17 mouse cellular contexts compared by ENCODE assay signal in the genomic region with DNA sequence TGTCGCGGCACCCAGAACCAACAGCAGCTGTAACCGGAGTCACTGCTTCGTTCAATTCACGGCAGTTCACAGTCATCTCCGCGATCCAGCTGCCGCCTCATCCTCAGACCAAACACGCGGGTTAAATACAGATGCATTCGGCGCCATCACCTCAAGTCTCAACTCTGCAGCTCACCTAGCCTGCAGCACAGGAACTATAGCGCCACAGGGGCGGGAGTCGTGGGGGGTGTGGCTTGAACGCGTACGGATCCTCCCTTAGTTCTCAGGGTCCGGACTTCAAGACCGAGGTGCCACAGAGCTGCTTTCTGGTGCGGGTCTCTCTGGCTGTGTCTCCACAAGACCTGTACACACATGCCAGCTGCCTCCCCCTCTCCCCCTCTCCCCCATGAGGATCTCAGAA. TPM values are rescaled to one million over a fixed set of nuclear protein-coding genes. Genes with fewer than 3 reads are reported as not detected.
A peak's percentile ranks its signal among the peaks of the same experiment; 100 is the strongest.
DNase-seq lines count a peak whose midpoint lies in the region; ATAC-seq and TF ChIP-seq lines count a peak whose summit lies in the region.
"Had no signal": no experiment of that assay in that cellular context is flagged by ENCODE, and none has a peak within 500 bp of the region (broad histone marks: within the 10 kb centered on the region; RNA-seq: fewer than 3 reads in every experiment).

No protein-coding gene starts in this region.

- no peak for DNase-seq in kidney, adult 2 months
- peak; percentile 57 for DNase-seq in ES-CJ7 (ENCODE audit: low read depth, low spot score)
- DNase-seq in ZHBTc4 (ENCODE audit: low read depth, low spot score), result peak; percentile 83
- DNase-seq in limb, embryonic 10.5 days (ENCODE audit: low spot score), result no peak
- no peak for DNase-seq in midbrain, embryonic 14.5 days
- DNase-seq in left cerebral cortex, postnatal 10 days (ENCODE audit: extremely low spot score in 1 of 2, low spot score in 2 of 2), result no peak
- DNase-seq: adrenal gland, adult 8-10 months; cerebellum, adult 11-12 months; thymus, postnatal 25 days had no signal

- no peak overlapping the region for H3K4me3 ChIP-seq in kidney, embryonic 15.5 days (replicated peaks)
- H3K4me3 ChIP-seq in kidney, adult 2 months (ENCODE audit: insufficient read depth, low read depth, low read length), result no peak overlapping the region
- peak overlapping the region; percentile 26; the same call in 1 of the 2 replicates for H3K4me3 ChIP-seq in limb, embryonic 10.5 days
- H3K4me3 ChIP-seq in midbrain, embryonic 14.5 days (replicated peaks; ENCODE audit: low read depth, low read length), result no peak overlapping the region
- H3K4me3 ChIP-seq: forebrain, embryonic 12.5 days; hindbrain, embryonic 15.5 days; midbrain, embryonic 10.5 days; myocyte had no signal

- H3K27me3 ChIP-seq in kidney, embryonic 15.5 days, result no peaks in the 10 kb centered on the region
- no peaks in the 10 kb centered on the region for H3K27me3 ChIP-seq in kidney, adult 2 months (replicated peaks; ENCODE audit: control insufficient read depth, insufficient read depth, low read length)
- no peaks in the 10 kb centered on the region for H3K27me3 ChIP-seq in limb, embryonic 10.5 days (ENCODE audit: low read depth, poor library complexity, severe bottlenecking)
- H3K27me3 ChIP-seq in midbrain, embryonic 14.5 days (ENCODE audit: control insufficient read depth, insufficient read depth, low read length), result no peaks in the 10 kb centered on the region
- H3K27me3 ChIP-seq: forebrain, embryonic 12.5 days; hindbrain, embryonic 15.5 days had no signal

- TF ChIP-seq CTCF in kidney, adult 2 months (conservative IDR thresholded peaks at IDR 0.05; ENCODE audit: insufficient read depth, insufficient read length, low read depth, low read length), result no peak

- peak overlapping the region; percentile 5; the same call in 1 of the 2 replicates for H3K4me2 ChIP-seq in kidney, embryonic 15.5 days
- H3K4me2 ChIP-seq in midbrain, embryonic 14.5 days (ENCODE audit: low read length), result no peak overlapping the region
- H3K4me2 ChIP-seq: forebrain, embryonic 12.5 days; hindbrain, embryonic 15.5 days had no signal

- WGBS in kidney, embryonic 15.5 days, result 55% methylated on average over 21 of the region's 21 CpGs
- WGBS in kidney, adult 2 months, result 55% methylated on average over 21 of the region's 21 CpGs
- WGBS in limb, embryonic 10.5 days, result 40% methylated on average over 21 of the region's 21 CpGs
- WGBS in midbrain, embryonic 14.5 days, result 49% methylated on average over 21 of the region's 21 CpGs

- H3K9ac ChIP-seq in kidney, embryonic 15.5 days, result no peak overlapping the region
- no peak overlapping the region for H3K9ac ChIP-seq in midbrain, embryonic 14.5 days (replicated peaks; ENCODE audit: low read length)
- H3K9ac ChIP-seq: forebrain, embryonic 12.5 days; hindbrain, embryonic 15.5 days; liver, embryonic 14.5 days had no signal

- intact Hi-C loops in left cerebral cortex, postnatal 10 days (cut with DNase I), result loop anchor here (5.0 kb wide), 1 partner anchor 53 kb away; no protein-coding TSS in a partner anchor

- TF ChIP-seq POLR2A in kidney, adult 2 months (IDR thresholded peaks at IDR 0.05; ENCODE audit: low read depth, low read length), result no peak

- H3K27ac ChIP-seq in kidney, embryonic 15.5 days, result no peak overlapping the region
- H3K27ac ChIP-seq in kidney, adult 2 months (ENCODE audit: insufficient read depth, low read depth, low read length), result no peak overlapping the region
- no peak overlapping the region for H3K27ac ChIP-seq in limb, embryonic 10.5 days
- H3K27ac ChIP-seq in midbrain, embryonic 14.5 days (replicated peaks; ENCODE audit: low read depth, low read length), result no peak overlapping the region
- H3K27ac ChIP-seq: forebrain, embryonic 12.5 days; hindbrain, embryonic 15.5 days; kidney, postnatal 0 days; liver, embryonic 14.5 days; midbrain, embryonic 10.5 days had no signal

- H3K4me1 ChIP-seq in kidney, embryonic 15.5 days, result peaks cover 5% of the 10 kb centered on the region
- H3K4me1 ChIP-seq in kidney, adult 2 months (ENCODE audit: control insufficient read depth, insufficient read depth, low read length), result no peaks in the 10 kb centered on the region
- H3K4me1 ChIP-seq in limb, embryonic 10.5 days, result peaks cover 5% of the 10 kb centered on the region; the same call in 1 of the 2 replicates
- H3K4me1 ChIP-seq in midbrain, embryonic 14.5 days (ENCODE audit: control insufficient read depth, insufficient read depth, low read length), result no peaks in the 10 kb centered on the region
- H3K4me1 ChIP-seq: forebrain, embryonic 12.5 days; hindbrain, embryonic 15.5 days had no signal

- ATAC-seq in kidney, embryonic 15.5 days (replicated peaks; ENCODE audit: low FRiP score), result no peak
- ATAC-seq in midbrain, embryonic 14.5 days (ENCODE audit: low FRiP score, low TSS enrichment), result no peak
- ATAC-seq: CD4-positive, CD25-positive, alpha-beta regulatory T cell, adult 4 months had no signal

- H3K36me3 ChIP-seq in kidney, embryonic 15.5 days, result no peaks in the 10 kb centered on the region
- no peaks in the 10 kb centered on the region for H3K36me3 ChIP-seq in kidney, adult 2 months (ENCODE audit: control insufficient read depth, insufficient read depth, low read length)
- no peaks in the 10 kb centered on the region for H3K36me3 ChIP-seq in limb, embryonic 10.5 days
- H3K36me3 ChIP-seq in midbrain, embryonic 14.5 days (ENCODE audit: control insufficient read depth, insufficient read depth, low read length), result no peaks in the 10 kb centered on the region
- H3K36me3 ChIP-seq: forebrain, embryonic 12.5 days; hindbrain, embryonic 15.5 days; midbrain, embryonic 10.5 days had no signal

- H3K9me3 ChIP-seq in kidney, embryonic 15.5 days (replicated peaks), result peaks cover 7% of the 10 kb centered on the region; the same call in 1 of the 2 replicates
- H3K9me3 ChIP-seq in limb, embryonic 10.5 days (replicated peaks), result no peaks in the 10 kb centered on the region
- peaks cover 4% of the 10 kb centered on the region; the same call in 1 of the 2 replicates for H3K9me3 ChIP-seq in midbrain, embryonic 14.5 days (ENCODE audit: control insufficient read depth, low read length)
- H3K9me3 ChIP-seq: hindbrain, embryonic 15.5 days had no signal

RNA-seq across cellular contexts. Expression of a gene that starts 4.3 kb away (rescaled TPM):
- 2.5 and 3.8 TPM in 2 replicates for polyA plus RNA-seq in kidney, embryonic 15.5 days (2015; fragmentation: Nextera tagmentation; extraction: Ambion mirVana)
- polyA plus RNA-seq in kidney, adult 2 months (2012; rRNA removed), result 28.7 and 31.6 TPM in 2 replicates
- 3.6 and 4.0 TPM in 2 replicates for polyA plus RNA-seq in limb, embryonic 10.5 days (2016; fragmentation: Nextera tagmentation; extraction: Ambion mirVana)
- 3.8 and 5.8 TPM in 2 replicates for polyA plus RNA-seq in midbrain, embryonic 14.5 days (2014; fragmentation: Nextera tagmentation; extraction: Ambion mirVana)
- total RNA-seq in left cerebral cortex, postnatal 10 days (2021), result 10 to 100 TPM; 31.8 to 34.1 TPM

RNA-seq across cellular contexts. Expression of a gene that starts 26.8 kb away (rescaled TPM):
- polyA plus RNA-seq in kidney, embryonic 15.5 days (2015; fragmentation: Nextera tagmentation; extraction: Ambion mirVana), result 19.9 and 20.2 TPM in 2 replicates
- 15.8 and 16.2 TPM in 2 replicates for polyA plus RNA-seq in kidney, adult 2 months (2012; rRNA removed)
- polyA plus RNA-seq in limb, embryonic 10.5 days (2016; fragmentation: Nextera tagmentation; extraction: Ambion mirVana), result 17.9 and 19.6 TPM in 2 replicates
- 9.4 and 10.8 TPM in 2 replicates for polyA plus RNA-seq in midbrain, embryonic 14.5 days (2014; fragmentation: Nextera tagmentation; extraction: Ambion mirVana)
- total RNA-seq in left cerebral cortex, postnatal 10 days (2021), result 10 to 100 TPM in 1 of 2 experiments, 1 to 10 TPM in 1; 8.8 to 10.1 TPM

RNA-seq across cellular contexts. Expression of a gene that starts 43.7 kb away (rescaled TPM):
- polyA plus RNA-seq in kidney, embryonic 15.5 days (2015; fragmentation: Nextera tagmentation; extraction: Ambion mirVana), result 9.8 and 13.3 TPM in 2 replicates
- 7.2 and 7.6 TPM in 2 replicates for polyA plus RNA-seq in kidney, adult 2 months (2012; rRNA removed)
- 29.7 and 38.7 TPM in 2 replicates for polyA plus RNA-seq in limb, embryonic 10.5 days (2016; fragmentation: Nextera tagmentation; extraction: Ambion mirVana)
- 0.88 and 1.3 TPM in 2 replicates for polyA plus RNA-seq in midbrain, embryonic 14.5 days (2014; fragmentation: Nextera tagmentation; extraction: Ambion mirVana)
- total RNA-seq in left cerebral cortex, postnatal 10 days (2021), result 1 to 10 TPM; 1.4 to 1.7 TPM

Comparison
In these comparisons a context has a peak if more than half of its experiments do, and no peak if none do; other contexts are left out.
1. DNase-seq: peak in ES-CJ7 (single experiment) and ZHBTc4 (single experiment); none in kidney, adult 2 months (single experiment), limb, embryonic 10.5 days (single experiment), midbrain, embryonic 14.5 days (single experiment) and left cerebral cortex, postnatal 10 days (0 of 2).